Mouse (Mus musculus): Measurements from ENCODE around the gene Rnf220.

DNA sequence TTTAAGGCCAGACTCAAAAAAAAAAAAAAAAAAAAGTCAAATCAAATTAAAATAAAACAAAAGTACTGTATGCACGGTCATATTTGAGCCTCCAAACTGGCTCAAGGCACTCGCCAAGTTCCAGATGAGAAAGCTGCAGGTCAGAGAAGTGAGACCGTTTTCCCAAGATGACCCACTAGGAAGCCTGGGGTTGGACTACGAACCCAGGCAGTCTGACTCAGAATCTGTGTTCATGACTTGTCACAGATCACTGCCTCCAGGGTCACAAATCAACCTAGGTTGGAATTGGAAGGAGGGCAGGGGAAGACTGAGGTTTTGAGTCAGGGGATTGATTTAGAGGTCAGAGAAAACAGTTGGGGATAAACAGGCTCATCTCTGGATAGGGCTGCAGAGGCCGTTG is 43.7 kb upstream of the Rnf220 start:
- TF ChIP-seq FLI1 (IDR thresholded peaks at IDR 0.05; ENCODE audit: low read length) (no peak), GATA1 (IDR thresholded peaks at IDR 0.05; ENCODE audit: borderline replicate concordance, low read length) (no peak)

All from megakaryocyte, embryonic 14.5 days (primary cell).